Mouse (Mus musculus) hindbrain, embryonic 14.5 days (tissue): ENCODE results near the gene Tmem151a. TPM values are rescaled to one million over a fixed set of nuclear protein-coding genes. Genes with fewer than 3 reads are reported as not detected.
A peak's percentile ranks its signal among the peaks of the same experiment; 100 is the strongest.
"Not testable (repeated sequence)": the region's sequence is repeated elsewhere in the genome, so short reads cannot be mapped to it uniquely, and the experiment has no call there.

ENCODE experiments used
- ATAC-seq: fragments of 200-750 bp; cut with Nextera tagmentation; 2 replicates; pipeline ENCODE4 v1.8.0; 2017; ENCODE audit warnings: moderate number of reproducible peaks, mild to moderate bottlenecking, moderate TSS enrichment, moderate library complexity; ENCODE audit not compliant: low FRiP score
- DNase-seq: peaks from one replicate; pipeline ENCODE4 v3.0.0-alpha.2; 2015; ENCODE audit warnings: low spot score
- H3K27ac ChIP-seq: fragments of 300-500 bp; sonication (generic); 2 replicates; pipeline ENCODE4 v1.5.1; 2014; ENCODE audit warnings: mild to moderate bottlenecking, moderate library complexity
- H3K27me3 ChIP-seq: fragments of 300-500 bp; sonication (generic); 2 replicates; pipeline ENCODE4 v1.6.1; 2014; ENCODE audit warnings: mild to moderate bottlenecking, low read length, mixed read lengths; ENCODE audit not compliant: control insufficient read depth, insufficient read depth
- H3K36me3 ChIP-seq: fragments of 300-500 bp; sonication (generic); replicated peaks from 2 replicates; pipeline ENCODE4 v1.6.1; 2014; ENCODE audit not compliant: control insufficient read depth, insufficient read depth
- H3K4me1 ChIP-seq: fragments of 300-500 bp; sonication (generic); replicated peaks from 2 replicates; pipeline ENCODE4 v1.6.1; 2014; ENCODE audit warnings: antibody characterized with exemption, low read length, mixed read lengths; ENCODE audit not compliant: control insufficient read depth, insufficient read depth
- H3K4me2 ChIP-seq: fragments of 300-500 bp; sonication (generic); replicated peaks from 2 replicates; pipeline ENCODE4 v1.6.1; 2014; ENCODE audit warnings: mild to moderate bottlenecking, moderate library complexity
- H3K4me3 ChIP-seq: fragments of 300-500 bp; sonication (generic); replicated peaks from 2 replicates; pipeline ENCODE4 v1.5.1; 2014; ENCODE audit warnings: mild to moderate bottlenecking, low read length
- H3K9ac ChIP-seq: fragments of 300-500 bp; sonication (generic); 2 replicates; pipeline ENCODE4 v1.6.1; 2014
- H3K9me3 ChIP-seq: fragments of 300-500 bp; sonication (generic); 2 replicates; pipeline ENCODE4 v1.6.1; 2016; ENCODE audit warnings: low read length; ENCODE audit not compliant: control insufficient read depth
- WGBS: fragments of 180-500 bp; shearing (Covaris S2); extraction: QIAGEN DNeasy Blood & Tissue Kit; methylation state at CpG from one replicate; pipeline ENCODE4 v1.1.7; 2014; 5-methylcytosine and 5-hydroxymethylcytosine counted together
- polyA plus RNA-seq: library from polyadenylated mRNA; unstranded; fragments of >200 nt; fragmentation: Nextera tagmentation; extraction: Ambion mirVana; gene quantifications from 2 replicates; pipeline ENCODE4 v1.2.1, GENCODE M21; 2014

The Tmem151a gene
- polyA plus RNA-seq, 1 experiment from 2014 or later: 20.7 TPM

DNA sequence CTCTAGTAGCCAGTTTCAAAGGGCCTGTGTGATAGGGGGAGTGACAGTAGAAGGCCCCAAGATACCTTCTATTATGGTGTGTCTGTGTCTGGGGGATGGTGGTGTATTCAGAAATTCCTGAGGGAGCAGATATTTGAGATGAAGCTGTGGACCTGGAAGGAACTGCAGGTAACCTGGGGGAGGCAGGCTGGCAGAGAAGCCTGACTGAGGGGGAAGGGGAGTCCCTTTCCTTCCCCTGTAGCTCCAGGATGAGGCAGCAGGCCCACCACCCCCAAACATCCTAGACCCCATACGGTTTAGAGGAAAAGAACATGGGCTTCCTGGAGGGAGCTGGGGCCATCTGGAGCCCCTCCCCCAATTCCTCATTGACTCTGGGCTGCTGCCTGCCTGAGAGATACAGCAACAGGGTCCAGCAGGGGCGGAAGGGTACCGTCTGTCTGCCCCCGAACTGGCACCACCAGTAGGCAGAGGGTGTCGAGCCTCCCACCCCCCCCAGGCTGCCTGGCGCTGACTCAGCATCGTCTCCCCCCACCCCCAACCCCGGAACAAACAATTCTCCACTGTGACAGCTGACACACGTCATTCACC is 10.7 kb upstream of the Tmem151a start:
- no peaks in the 10 kb centered on the region for H3K27me3 ChIP-seq
- peak overlapping the region; percentile 96 for H3K27ac ChIP-seq
- no peak for DNase-seq
- no peaks in the 10 kb centered on the region for H3K9me3 ChIP-seq
- peaks cover 49% of the 10 kb centered on the region for H3K4me1 ChIP-seq
- H3K36me3 ChIP-seq: peaks cover 48% of the 10 kb centered on the region
- peak overlapping the region; percentile 56 for H3K4me2 ChIP-seq
- peak overlapping the region; percentile 99 for H3K9ac ChIP-seq
- H3K4me3 ChIP-seq: peak overlapping the region; percentile 69
- ATAC-seq: no peak
- 6% methylated on average over 9 of the region's 9 CpGs for WGBS

DNA sequence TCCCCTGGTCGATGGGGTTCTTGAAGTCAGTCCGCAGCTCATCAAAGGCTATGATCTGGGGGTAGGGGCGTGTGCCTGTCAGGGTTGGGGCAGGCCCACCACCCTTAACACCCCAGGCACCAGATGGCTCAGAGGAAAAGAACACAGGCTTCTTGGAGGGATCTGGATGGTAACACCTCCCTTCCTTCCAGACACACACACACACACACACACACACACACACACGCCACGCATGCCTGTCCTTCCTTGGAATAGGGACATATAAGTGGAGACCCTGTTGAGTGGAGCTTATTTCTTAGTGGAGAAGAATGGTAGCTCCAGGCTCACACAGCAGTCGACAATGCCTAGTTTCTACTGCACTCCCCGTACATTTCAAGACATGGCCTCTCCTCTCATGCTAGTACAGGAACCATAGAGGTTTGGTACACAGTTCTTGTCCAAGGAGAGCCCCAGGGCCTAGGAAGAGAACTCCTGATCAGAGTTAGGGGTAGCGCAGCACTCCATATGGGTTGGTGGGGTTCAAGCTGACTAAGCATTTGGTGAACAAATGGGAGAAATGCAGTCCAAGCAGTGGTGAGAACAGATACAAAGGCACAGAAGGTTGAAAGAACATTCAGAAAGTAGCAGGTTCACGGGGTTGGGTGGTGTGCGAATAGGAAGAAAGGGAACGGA is 9.6 kb upstream of the Tmem151a start:
- H3K9me3 ChIP-seq: no peaks in the 10 kb centered on the region
- no peak for DNase-seq
- peaks cover 46% of the 10 kb centered on the region for H3K36me3 ChIP-seq
- no peaks in the 10 kb centered on the region for H3K27me3 ChIP-seq
- WGBS: 26% methylated on average over 11 of the region's 11 CpGs
- H3K4me1 ChIP-seq: peaks cover 49% of the 10 kb centered on the region
- H3K4me3 ChIP-seq: peak overlapping the region; percentile 69
- ATAC-seq: no peak
- H3K9ac ChIP-seq: peak overlapping the region; percentile 99
- H3K27ac ChIP-seq: peak overlapping the region; percentile 96
- peak overlapping the region; percentile 56 for H3K4me2 ChIP-seq

DNA sequence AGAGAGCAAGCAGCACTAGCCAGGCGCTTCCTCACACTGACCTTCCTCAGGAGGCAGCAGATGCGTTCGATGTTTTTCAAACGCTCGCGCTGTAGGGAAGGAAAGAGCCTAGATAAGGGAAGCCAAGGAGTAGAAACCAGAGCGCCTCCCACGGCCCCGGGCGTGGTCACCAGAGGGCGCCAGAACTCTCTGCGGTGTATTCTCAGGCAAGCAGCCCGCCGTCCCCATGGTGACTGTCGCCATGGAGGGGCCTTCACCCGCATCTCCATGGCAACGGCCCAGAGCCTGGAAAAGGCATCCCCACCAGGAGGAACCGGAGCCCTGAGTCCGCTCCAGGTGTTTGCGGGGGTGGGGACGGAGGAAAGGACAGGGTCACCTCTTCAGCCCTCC is 8.9 kb upstream of the Tmem151a start:
- H3K9ac ChIP-seq: peak overlapping the region; percentile 99
- peak overlapping the region; percentile 96 for H3K27ac ChIP-seq
- H3K4me2 ChIP-seq: peak overlapping the region; percentile 56
- ATAC-seq (peak; percentile 51), DNase-seq (peak; percentile 93)
- H3K4me3 ChIP-seq: peak overlapping the region; percentile 69
- no peaks in the 10 kb centered on the region for H3K9me3 ChIP-seq
- peaks cover 52% of the 10 kb centered on the region for H3K4me1 ChIP-seq
- H3K36me3 ChIP-seq: peaks cover 40% of the 10 kb centered on the region
- no peaks in the 10 kb centered on the region for H3K27me3 ChIP-seq
- WGBS: under 1% methylated on average over 20 of the region's 21 CpGs

DNA sequence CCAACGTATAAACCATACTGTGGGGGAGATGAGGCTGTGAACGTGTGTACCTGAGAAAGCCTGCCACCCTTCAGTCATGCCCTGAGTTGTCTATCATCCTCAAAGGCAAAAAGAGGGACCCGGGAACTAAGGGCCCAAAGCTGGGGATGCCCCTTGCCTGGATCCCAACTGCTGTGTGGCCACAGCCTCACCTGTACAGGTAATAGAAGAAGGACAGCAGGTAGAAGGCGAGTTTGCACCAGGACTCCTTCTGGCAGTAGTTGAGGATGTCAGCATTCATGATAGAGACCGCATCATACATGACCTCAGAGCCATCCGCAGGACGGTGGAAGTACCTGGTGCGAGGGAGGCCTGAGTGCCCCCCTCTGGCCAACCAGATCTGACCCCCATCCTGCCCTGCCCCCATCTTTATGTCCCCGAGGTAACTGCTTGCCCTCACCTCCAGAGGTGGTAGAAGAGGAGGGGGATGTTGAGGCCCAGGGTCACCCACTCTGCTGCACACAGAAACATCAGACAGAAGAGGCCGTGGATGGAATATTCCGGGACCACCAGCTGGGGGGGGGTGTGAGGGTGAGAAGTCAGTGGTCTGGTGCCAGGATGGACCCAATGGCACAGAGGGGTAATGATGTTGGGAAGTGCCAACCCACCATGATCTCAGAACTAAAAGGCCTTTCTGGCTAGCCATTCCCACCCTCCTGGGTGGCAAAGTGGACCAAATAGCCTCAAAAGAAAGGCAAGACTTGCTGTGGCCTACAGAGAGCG is 8.3 kb upstream of the Tmem151a start:
- H3K36me3 ChIP-seq: peaks cover 40% of the 10 kb centered on the region
- no peak for DNase-seq
- peaks cover 50% of the 10 kb centered on the region for H3K4me1 ChIP-seq
- H3K9ac ChIP-seq: peak overlapping the region; percentile 50
- H3K27ac ChIP-seq: peak overlapping the region; percentile 96
- ATAC-seq: no peak
- WGBS: 77% methylated on average over 12 of the region's 12 CpGs
- peak overlapping the region; percentile 56 for H3K4me2 ChIP-seq
- peak overlapping the region; percentile 69 for H3K4me3 ChIP-seq
- H3K27me3 ChIP-seq: no peaks in the 10 kb centered on the region
- H3K9me3 ChIP-seq: no peaks in the 10 kb centered on the region

DNA sequence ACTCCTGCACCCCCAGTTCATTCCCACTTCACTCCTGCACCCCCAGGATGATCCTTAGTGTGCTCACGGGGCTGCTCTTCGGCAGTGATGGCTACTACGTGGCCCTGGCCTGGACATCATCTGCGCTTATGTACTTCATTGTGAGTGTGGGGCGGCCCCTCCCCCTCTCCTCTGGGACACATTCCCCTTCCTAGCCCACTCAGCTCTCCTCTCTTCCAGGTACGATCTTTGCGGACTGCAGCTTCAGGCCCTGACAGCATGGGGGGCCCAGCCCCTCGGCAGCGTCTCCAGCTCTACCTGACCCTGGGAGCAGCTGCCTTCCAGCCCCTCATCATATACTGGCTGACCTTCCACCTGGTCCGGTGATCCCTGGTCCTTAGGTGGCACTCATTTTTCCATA is 6.8 kb upstream of the Tmem151a start:
- 84% methylated on average over 10 of the region's 10 CpGs for WGBS
- Histone ChIP-seq H3K4me2 (no peak overlapping the region), H3K9ac (peak overlapping the region; percentile 26; the same call in 1 of the 2 replicates), H3K4me3 (no peak overlapping the region), H3K27me3 (no peaks in the 10 kb centered on the region), H3K36me3 (peaks cover 40% of the 10 kb centered on the region), H3K9me3 (no peaks in the 10 kb centered on the region), H3K4me1 (peaks cover 52% of the 10 kb centered on the region), H3K27ac (no peak overlapping the region)
- DNase-seq (no peak), ATAC-seq (no peak)

DNA sequence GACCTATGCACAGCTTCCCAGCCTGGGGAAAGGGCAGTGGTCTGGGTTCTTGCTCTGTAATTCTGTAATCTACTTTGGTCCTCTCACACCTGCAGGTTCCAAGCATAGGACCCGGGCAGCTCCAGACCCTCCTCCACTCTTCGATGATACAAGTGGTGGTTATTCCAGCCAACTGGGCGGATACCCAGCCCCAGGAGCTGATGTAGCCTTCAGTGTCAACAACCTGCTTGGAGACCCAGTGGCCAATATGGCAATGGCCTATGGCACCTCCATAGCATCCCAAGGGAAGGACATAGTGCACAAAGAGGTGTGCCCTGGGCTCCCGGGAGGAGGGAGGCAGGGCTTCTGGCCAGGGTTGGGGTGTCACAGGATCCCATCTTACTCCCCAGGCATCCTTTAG is 4.0 kb upstream of the Tmem151a start:
- H3K4me2 ChIP-seq: peak overlapping the region; percentile 69
- H3K27ac ChIP-seq: no peak overlapping the region
- peak overlapping the region; percentile 80 for H3K4me3 ChIP-seq
- DNase-seq (no peak), ATAC-seq (no peak)
- no peaks in the 10 kb centered on the region for H3K9me3 ChIP-seq
- 89% methylated on average over 4 of the region's 4 CpGs for WGBS
- peaks cover 40% of the 10 kb centered on the region for H3K36me3 ChIP-seq
- H3K9ac ChIP-seq: peak overlapping the region; percentile 73; the same call in 1 of the 2 replicates
- peaks cover 20% of the 10 kb centered on the region for H3K27me3 ChIP-seq
- peaks cover 28% of the 10 kb centered on the region for H3K4me1 ChIP-seq

DNA sequence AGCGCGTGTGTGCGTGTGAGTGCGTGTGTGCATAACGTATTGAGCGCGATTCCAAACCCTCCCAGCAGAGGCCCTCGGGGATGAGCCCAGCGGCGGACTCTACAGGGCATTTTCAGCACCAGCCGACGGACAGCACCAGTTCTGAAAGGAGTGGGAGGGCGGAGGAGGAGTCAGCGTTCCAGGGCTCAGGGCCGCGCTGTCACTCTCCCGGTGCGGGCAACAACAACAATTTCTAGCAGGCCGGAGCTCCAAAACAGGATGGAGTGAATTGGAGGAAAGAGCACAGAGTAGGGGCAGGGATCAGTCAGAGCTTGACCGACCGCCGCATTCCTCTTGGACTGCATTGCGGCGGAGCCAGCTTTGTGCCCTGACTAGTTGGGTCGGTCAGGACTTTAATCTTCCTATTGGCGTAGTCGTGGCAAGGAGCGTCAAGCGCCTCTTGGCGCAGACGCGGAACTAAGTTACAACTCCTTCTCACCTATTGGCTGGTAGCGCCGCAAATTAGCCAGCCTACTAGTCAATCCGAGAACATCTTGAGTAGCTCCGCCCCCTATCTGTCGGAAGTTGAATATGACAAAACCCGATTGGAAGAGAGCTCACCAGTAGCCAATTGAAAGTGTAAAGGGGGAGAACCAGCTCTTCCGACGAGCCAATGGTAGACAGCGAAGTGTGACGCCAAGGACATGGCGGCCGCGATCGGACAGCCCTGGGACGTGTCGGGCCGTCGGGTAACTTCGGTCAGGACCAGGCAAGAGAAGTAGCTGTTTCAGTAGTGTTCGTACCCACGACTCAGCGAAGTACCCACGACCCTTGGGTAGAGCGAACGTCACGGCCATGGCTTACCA is 2.8 kb upstream of the Tmem151a start, which contains the start of gene Yif1a:
TSS of gene Yif1a (plus strand) at position 655 of the 845 bp plus-strand sequence.
- peaks cover 17% of the 10 kb centered on the region for H3K4me1 ChIP-seq

DNA sequence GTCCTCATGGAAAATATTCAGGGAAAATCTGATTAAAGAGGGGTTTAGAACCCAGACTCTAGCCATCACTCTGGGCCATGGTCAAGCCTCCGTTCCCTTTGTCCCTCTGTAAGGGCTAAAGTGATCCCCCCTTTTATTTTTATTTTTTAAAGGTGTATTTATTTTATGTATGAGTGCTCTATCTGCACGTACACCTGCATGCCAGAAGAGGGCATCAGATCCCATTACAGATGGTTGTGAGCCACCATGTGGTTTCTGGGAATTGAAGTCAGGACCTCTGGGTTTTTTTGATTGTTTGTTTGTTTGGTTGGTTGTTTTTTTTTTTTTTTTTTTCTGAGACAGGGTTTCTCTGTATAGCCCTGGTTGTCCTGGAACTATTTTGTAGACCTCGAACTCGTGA is 1.2 kb upstream of the Tmem151a start:
- Histone ChIP-seq H3K4me1 (peaks cover 16% of the 10 kb centered on the region), H3K36me3 (peaks cover 15% of the 10 kb centered on the region), H3K27me3 (peaks cover 48% of the 10 kb centered on the region)
- H3K4me3 ChIP-seq, H3K4me2 ChIP-seq, ATAC-seq, H3K9ac ChIP-seq, H3K27ac ChIP-seq, DNase-seq, H3K9me3 ChIP-seq: not testable (repeated sequence)
- WGBS: 57% methylated on average over 4 of the region's 4 CpGs

More for the DNA sequence above, 2.8 kb upstream of the Tmem151a start, which contains the start of gene Yif1a:
- Histone ChIP-seq H3K36me3 (peaks cover 30% of the 10 kb centered on the region), H3K4me3 (peak within 1 kb of the TSS; percentile 80), H3K4me2 (peak within 1 kb of the TSS; percentile 69), H3K27ac (peak within 1 kb of the TSS; percentile 77), H3K9ac (peak within 1 kb of the TSS; percentile 73), H3K9me3 (no peaks in the 10 kb centered on the region), H3K27me3 (peaks cover 32% of the 10 kb centered on the region)
- ATAC-seq (peak; percentile 92), DNase-seq (peak; percentile 97)
- WGBS: under 1% methylated on average over 58 of the region's 58 CpGs
